Comparison of ENCODE assay signal across 26 mouse cellular contexts in the genomic region with DNA sequence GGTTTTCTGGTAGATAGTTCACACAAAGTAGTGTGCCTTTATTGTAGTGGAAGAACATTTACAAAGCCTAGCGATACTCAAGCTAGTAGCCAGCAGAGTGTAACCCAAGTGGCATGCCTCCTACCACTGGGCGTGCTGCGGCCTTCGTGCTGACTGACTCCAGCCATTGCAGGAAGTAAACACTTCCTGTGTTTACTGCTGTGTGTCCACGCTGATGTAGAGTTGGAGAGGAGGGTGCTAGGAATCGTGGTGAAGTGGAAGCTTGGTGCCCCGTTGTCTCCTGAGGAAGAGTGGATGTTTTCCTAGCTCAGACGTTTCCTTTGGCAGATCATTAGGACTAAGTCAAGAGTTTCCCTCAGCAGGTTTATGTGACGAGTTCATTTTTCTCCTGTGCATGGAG. TPM values are rescaled to one million over a fixed set of nuclear protein-coding genes. Genes with fewer than 3 reads are reported as not detected.
DNase-seq lines count a peak whose midpoint lies in the region; ATAC-seq lines count a peak whose summit lies in the region.
"Had no signal": no experiment of that assay in that cellular context is flagged by ENCODE, and none has a peak within 500 bp of the region (broad histone marks: within the 10 kb centered on the region; RNA-seq: fewer than 3 reads in every experiment).

No protein-coding gene starts in this region.

- no peaks in the 10 kb centered on the region for H3K9me3 ChIP-seq in neural tube, embryonic 15.5 days (replicated peaks)
- H3K9me3 ChIP-seq: hindbrain, embryonic 15.5 days; intestine, embryonic 15.5 days; limb, embryonic 12.5 days; liver, embryonic 13.5 days; midbrain, embryonic 15.5 days; stomach, embryonic 15.5 days had no signal

- no peak overlapping the region for H3K4me3 ChIP-seq in neural tube, embryonic 15.5 days (replicated peaks)
- H3K4me3 ChIP-seq: gastrocnemius, adult 2 months; hindbrain, embryonic 15.5 days; intestine, embryonic 15.5 days; limb, embryonic 12.5 days; liver, embryonic 13.5 days; midbrain, embryonic 15.5 days; myocyte; stomach, embryonic 15.5 days had no signal

- DNase-seq in kidney, adult 9 months, result peak; percentile 24
- no peak for DNase-seq in kidney, adult 18-20 months
- peak; percentile 16 for DNase-seq in kidney, postnatal 14 days
- peak; percentile 46 to 74 for DNase-seq in lung, adult 18-20 months
- peak; percentile 45 for DNase-seq in lung, postnatal 14 days
- DNase-seq in embryo, embryonic 10 days (ENCODE audit: low spot score), result no peak
- DNase-seq: adrenal gland, postnatal 10 days; cerebellum, adult 11 months; cerebellum, postnatal 14 days; embryo, embryonic 11 days; forebrain, postnatal 0 days; gastrocnemius, adult 2 months; heart, postnatal 4 days; layer of hippocampus, adult 9-11 months; liver, embryonic 13.5 days; right cerebral cortex, postnatal 14 days; thymus, adult 2 months had no signal

- no peak overlapping the region for H3K27ac ChIP-seq in neural tube, embryonic 15.5 days (replicated peaks)
- H3K27ac ChIP-seq: gastrocnemius, adult 2 months; hindbrain, embryonic 15.5 days; intestine, embryonic 15.5 days; limb, embryonic 12.5 days; liver, embryonic 13.5 days; midbrain, embryonic 15.5 days; stomach, embryonic 15.5 days had no signal

- no peak overlapping the region for H3K9ac ChIP-seq in neural tube, embryonic 15.5 days (replicated peaks)
- H3K9ac ChIP-seq: forebrain, postnatal 0 days; hindbrain, embryonic 15.5 days; intestine, embryonic 15.5 days; limb, embryonic 12.5 days; liver, embryonic 13.5 days; midbrain, embryonic 15.5 days; stomach, embryonic 15.5 days had no signal

- peaks cover 3% of the 10 kb centered on the region; the same call in 1 of the 2 replicates for H3K4me1 ChIP-seq in neural tube, embryonic 15.5 days
- H3K4me1 ChIP-seq: hindbrain, embryonic 15.5 days; intestine, embryonic 15.5 days; limb, embryonic 12.5 days; liver, embryonic 13.5 days; midbrain, embryonic 15.5 days; stomach, embryonic 15.5 days had no signal

- no peak for ATAC-seq in frontal cortex, adult (ENCODE audit: low TSS enrichment)
- ATAC-seq in neural tube, embryonic 15.5 days (ENCODE audit: low FRiP score), result no peak
- ATAC-seq: forebrain, postnatal 0 days; intestine, embryonic 15.5 days; midbrain, embryonic 15.5 days; Patski had no signal

- no peaks in the 10 kb centered on the region for H3K27me3 ChIP-seq in neural tube, embryonic 15.5 days (replicated peaks)
- H3K27me3 ChIP-seq: hindbrain, embryonic 15.5 days; intestine, embryonic 15.5 days; limb, embryonic 12.5 days; liver, embryonic 13.5 days; midbrain, embryonic 15.5 days; Patski; stomach, embryonic 15.5 days had no signal

- H3K36me3 ChIP-seq in neural tube, embryonic 15.5 days, result peaks cover 40% of the 10 kb centered on the region

- H3K4me2 ChIP-seq in neural tube, embryonic 15.5 days, result no peak overlapping the region
- H3K4me2 ChIP-seq: hindbrain, embryonic 15.5 days; intestine, embryonic 15.5 days; limb, embryonic 12.5 days; liver, embryonic 13.5 days; midbrain, embryonic 15.5 days; stomach, embryonic 15.5 days had no signal

- WGBS in neural tube, embryonic 15.5 days, result 84% methylated on average over 9 of the region's 9 CpGs

RNA-seq across cellular contexts. Expression of gene Atxn10, which starts 47.4 kb away (rescaled TPM):
- 478 and 503 TPM in 2 replicates for polyA plus RNA-seq in neural tube, embryonic 15.5 days (2015; fragmentation: Nextera tagmentation; extraction: Ambion mirVana)

Comparison
In these comparisons a context has a peak if more than half of its experiments do, and no peak if none do; other contexts are left out.
1. DNase-seq: peak in kidney, adult 9 months (single experiment), kidney, postnatal 14 days (single experiment), lung, adult 18-20 months (2 of 2) and lung, postnatal 14 days (single experiment); none in kidney, adult 18-20 months (single experiment) and embryo, embryonic 10 days (single experiment).